Mouse (Mus musculus) heart, postnatal 0 days (tissue): Measurements from ENCODE around the gene Pfkl.
"Not testable (repeated sequence)": the region's sequence is repeated elsewhere in the genome, so short reads cannot be mapped to it uniquely, and the experiment has no call there.

ENCODE experiments used
- CTCF ChIP-seq: IDR thresholded peaks from 2 replicates; pipeline ENCODE4 v1.5.1; 2016; ENCODE audit warnings: antibody characterized with exemption, control low read depth, low read depth
- EP300 ChIP-seq: IDR thresholded peaks from 2 replicates; pipeline ENCODE4 v1.6.1; 2016; ENCODE audit warnings: antibody characterized with exemption, low read depth

DNA sequence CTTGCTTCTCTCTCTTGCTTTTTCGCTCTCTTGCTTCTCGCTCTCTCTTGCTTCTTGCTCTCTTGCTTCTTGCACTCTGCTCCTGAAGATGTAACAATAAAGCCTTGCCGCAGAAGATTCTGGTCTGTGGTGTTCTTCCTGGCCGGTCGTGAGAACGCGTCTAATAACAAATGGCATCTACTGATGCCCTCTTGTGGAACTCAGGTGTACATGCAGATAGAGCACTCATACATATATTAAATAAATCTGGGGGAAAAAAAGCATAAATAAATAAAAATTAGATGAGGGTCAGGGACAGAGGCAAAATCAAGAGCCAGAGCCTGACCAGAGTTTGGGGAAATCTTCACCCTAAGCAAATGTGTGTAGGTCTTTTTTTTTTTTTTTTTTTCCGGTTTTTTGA lies 15.6 kb upstream of the Pfkl start:
- peak; percentile 45 for TF ChIP-seq CTCF
- not testable (repeated sequence) for TF ChIP-seq EP300
